Mouse (Mus musculus) hindbrain, embryonic 16.5 days (tissue): ENCODE measurements at regions not wholly inside any gene's neighbourhood (a gene's known extent, or its start where the extent isn't known, plus 50 kb on each side); places are given as distances from the start of the nearest gene placed in this dataset.

ENCODE experiments used
- ATAC-seq: fragments of 200-750 bp; cut with Nextera tagmentation; 2 replicates; pipeline ENCODE4 v1.8.0; 2017; ENCODE audit warnings: moderate TSS enrichment, moderate library complexity
- H3K27ac ChIP-seq: fragments of 300-500 bp; sonication (generic); 2 replicates; pipeline ENCODE4 v1.5.1; 2014; ENCODE audit warnings: low read depth, mild to moderate bottlenecking, control low read depth, low read length, moderate library complexity
- H3K27me3 ChIP-seq: fragments of 300-500 bp; sonication (generic); replicated peaks from 2 replicates; pipeline ENCODE4 v1.6.1; 2014; ENCODE audit warnings: low read length; ENCODE audit not compliant: control insufficient read depth, insufficient read depth
- H3K36me3 ChIP-seq: fragments of 300-500 bp; sonication (generic); 2 replicates; pipeline ENCODE4 v1.6.1; 2014; ENCODE audit warnings: mild to moderate bottlenecking, low read length, moderate library complexity, mixed read lengths; ENCODE audit not compliant: control insufficient read depth, insufficient read depth
- H3K4me1 ChIP-seq: fragments of 300-500 bp; sonication (generic); 2 replicates; pipeline ENCODE4 v1.6.1; 2014; ENCODE audit warnings: low read depth, low read length; ENCODE audit not compliant: control insufficient read depth, insufficient read depth
- H3K4me2 ChIP-seq: fragments of 300-500 bp; sonication (generic); 2 replicates; pipeline ENCODE4 v1.6.1; 2014; ENCODE audit warnings: mild to moderate bottlenecking, low read length, control low read depth, moderate library complexity
- H3K4me3 ChIP-seq: fragments of 300-500 bp; sonication (generic); 2 replicates; pipeline ENCODE4 v1.5.1; 2014; ENCODE audit warnings: mild to moderate bottlenecking, low read length, control low read depth, moderate library complexity
- H3K9ac ChIP-seq: fragments of 300-500 bp; sonication (generic); 2 replicates; pipeline ENCODE4 v1.6.1; 2014; ENCODE audit warnings: low read depth, mild to moderate bottlenecking, control low read depth, low read length, moderate library complexity
- H3K9me3 ChIP-seq: fragments of 300-500 bp; sonication (generic); 2 replicates; pipeline ENCODE4 v1.6.1; 2014; ENCODE audit warnings: mild to moderate bottlenecking, low read length, moderate library complexity; ENCODE audit not compliant: control insufficient read depth
- WGBS: fragments of 180-500 bp; shearing (Covaris S2); extraction: QIAGEN DNeasy Blood & Tissue Kit; methylation state at CpG from one replicate; pipeline ENCODE4 v1.1.7; 2014; 5-methylcytosine and 5-hydroxymethylcytosine counted together

GRCm38 (mm10) chr4:89363150-89363683 is 52.4 kb upstream of the Cdkn2b start:
- Histone ChIP-seq H3K27me3 (no peaks in the 10 kb centered on the region), H3K4me3 (no peak overlapping the region), H3K36me3 (no peaks in the 10 kb centered on the region), H3K4me1 (no peaks in the 10 kb centered on the region), H3K27ac (no peak overlapping the region), H3K4me2 (no peak overlapping the region), H3K9ac (no peak overlapping the region), H3K9me3 (no peaks in the 10 kb centered on the region)
- ATAC-seq, result no peak
- 71% methylated on average over 2 of the region's 2 CpGs for WGBS

DNA sequence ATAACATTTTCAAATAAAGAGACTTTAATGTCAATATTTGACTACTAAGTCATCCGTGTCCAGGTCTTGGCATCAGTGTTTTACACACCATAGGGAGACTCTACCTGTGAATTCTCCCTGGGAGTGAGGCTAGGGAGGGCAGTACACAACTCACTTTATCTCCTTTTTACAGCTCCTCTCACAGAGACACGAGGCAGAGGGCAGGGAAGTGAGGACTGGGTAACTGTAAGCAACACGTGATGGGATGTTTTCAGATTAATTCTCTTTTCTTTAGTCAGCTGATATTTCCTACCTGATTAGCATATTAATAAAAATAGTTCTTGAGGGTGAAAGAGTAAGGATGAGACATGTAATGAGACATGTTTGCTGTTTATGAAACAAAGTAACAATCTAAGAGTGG is 51.8 kb upstream of the Cdkn2b start:
- Histone ChIP-seq H3K27ac (no peak overlapping the region), H3K36me3 (no peaks in the 10 kb centered on the region), H3K4me3 (no peak overlapping the region), H3K4me2 (no peak overlapping the region), H3K4me1 (no peaks in the 10 kb centered on the region), H3K9ac (no peak overlapping the region), H3K9me3 (no peaks in the 10 kb centered on the region), H3K27me3 (no peaks in the 10 kb centered on the region)
- WGBS, result 62% methylated on average over 3 of the region's 3 CpGs
- ATAC-seq, result no peak

- Histone ChIP-seq H3K36me3 (no peaks in the 10 kb centered on the region), H3K4me1 (no peaks in the 10 kb centered on the region), H3K4me3 (no peak overlapping the region), H3K9ac (no peak overlapping the region), H3K9me3 (no peaks in the 10 kb centered on the region), H3K27ac (no peak overlapping the region), H3K27me3 (no peaks in the 10 kb centered on the region), H3K4me2 (no peak overlapping the region)
- WGBS, result 88% methylated on average over 7 of the region's 7 CpGs
- no peak for ATAC-seq
Measured at GRCm38 (mm10) chr4:89361316-89361715, 50.5 kb upstream of the Cdkn2b start.
